Mouse (Mus musculus): ENCODE measurements around the gene Pank3. TPM values are rescaled to one million over a fixed set of nuclear protein-coding genes. Genes with fewer than 3 reads are reported as not detected.
"Not testable (repeated sequence)": the region's sequence is repeated elsewhere in the genome, so short reads cannot be mapped to it uniquely, and the experiment has no call there.

Gene Pank3
- polyA plus RNA-seq, 1 experiment from 2014 or later = 24.8 TPM

DNA sequence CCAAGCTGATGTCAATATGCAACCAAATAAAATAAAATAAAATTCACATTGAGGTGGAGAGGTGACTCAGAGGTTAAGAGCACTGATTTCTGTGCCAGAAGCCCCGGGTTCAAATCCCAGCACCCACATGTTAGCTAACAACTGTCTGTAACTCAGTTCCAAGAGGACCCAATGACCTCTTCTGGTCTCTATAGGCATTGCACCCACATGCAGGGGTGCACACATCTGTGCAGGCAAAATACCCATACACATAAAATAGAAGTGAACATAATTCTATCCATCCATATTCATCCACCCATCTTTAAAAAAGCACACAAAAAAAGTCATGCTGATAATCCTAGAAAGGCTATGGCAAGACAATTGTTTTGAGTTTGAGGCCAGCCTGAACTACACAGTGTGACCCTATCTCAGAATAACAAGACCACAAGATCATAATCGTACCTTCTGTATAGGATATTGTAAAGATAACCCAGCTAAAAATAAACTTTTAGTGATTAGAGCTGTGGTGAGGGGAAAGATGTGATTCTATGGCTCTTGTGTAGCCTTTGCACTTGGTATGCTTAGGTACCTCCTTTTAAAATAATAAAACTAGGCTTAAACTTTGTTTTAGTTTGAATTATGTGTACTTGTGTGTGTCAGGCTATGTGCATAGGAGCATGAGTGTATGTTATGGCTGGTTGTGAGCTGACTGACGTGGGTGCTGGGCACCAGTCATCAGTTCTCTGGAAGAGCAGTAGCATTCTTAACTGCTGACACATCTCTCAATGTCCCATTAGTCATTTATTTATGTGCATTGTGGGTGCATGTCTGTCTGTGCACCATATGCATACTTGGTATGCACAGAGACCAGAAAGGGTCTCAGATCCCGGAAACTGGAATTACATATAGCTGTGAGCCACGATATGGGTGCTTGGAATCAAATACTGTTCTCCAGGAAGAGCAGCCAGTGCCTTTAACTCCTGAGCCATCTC lies 68.2 kb downstream of the Pank3 start:
- H3K27me3 ChIP-seq (ENCODE audit: control insufficient read depth, insufficient read depth, low read length) = no peaks in the 10 kb centered on the region
- DNase-seq (ENCODE audit: low spot score) (no peak), ATAC-seq (replicated peaks; ENCODE audit: insufficient number of reproducible peaks, low FRiP score, low TSS enrichment, low read depth) (no peak)
- 79% methylated on average over 5 of the region's 5 CpGs for WGBS
- no peak overlapping the region for H3K27ac ChIP-seq (replicated peaks; ENCODE audit: low read depth, low read length)
- H3K9me3 ChIP-seq (replicated peaks; ENCODE audit: control insufficient read depth, low read length) = no peaks in the 10 kb centered on the region
- no peaks in the 10 kb centered on the region for H3K36me3 ChIP-seq (replicated peaks; ENCODE audit: control insufficient read depth, insufficient read depth, low read depth, low read length)
- H3K4me2 ChIP-seq (ENCODE audit: low read depth, low read length) = no peak overlapping the region
- no peaks in the 10 kb centered on the region for H3K4me1 ChIP-seq (ENCODE audit: control insufficient read depth, insufficient read depth, low read length)
- no peak overlapping the region for H3K9ac ChIP-seq (replicated peaks; ENCODE audit: low read length)
- H3K4me3 ChIP-seq (ENCODE audit: low read depth, low read length) = no peak overlapping the region

DNA sequence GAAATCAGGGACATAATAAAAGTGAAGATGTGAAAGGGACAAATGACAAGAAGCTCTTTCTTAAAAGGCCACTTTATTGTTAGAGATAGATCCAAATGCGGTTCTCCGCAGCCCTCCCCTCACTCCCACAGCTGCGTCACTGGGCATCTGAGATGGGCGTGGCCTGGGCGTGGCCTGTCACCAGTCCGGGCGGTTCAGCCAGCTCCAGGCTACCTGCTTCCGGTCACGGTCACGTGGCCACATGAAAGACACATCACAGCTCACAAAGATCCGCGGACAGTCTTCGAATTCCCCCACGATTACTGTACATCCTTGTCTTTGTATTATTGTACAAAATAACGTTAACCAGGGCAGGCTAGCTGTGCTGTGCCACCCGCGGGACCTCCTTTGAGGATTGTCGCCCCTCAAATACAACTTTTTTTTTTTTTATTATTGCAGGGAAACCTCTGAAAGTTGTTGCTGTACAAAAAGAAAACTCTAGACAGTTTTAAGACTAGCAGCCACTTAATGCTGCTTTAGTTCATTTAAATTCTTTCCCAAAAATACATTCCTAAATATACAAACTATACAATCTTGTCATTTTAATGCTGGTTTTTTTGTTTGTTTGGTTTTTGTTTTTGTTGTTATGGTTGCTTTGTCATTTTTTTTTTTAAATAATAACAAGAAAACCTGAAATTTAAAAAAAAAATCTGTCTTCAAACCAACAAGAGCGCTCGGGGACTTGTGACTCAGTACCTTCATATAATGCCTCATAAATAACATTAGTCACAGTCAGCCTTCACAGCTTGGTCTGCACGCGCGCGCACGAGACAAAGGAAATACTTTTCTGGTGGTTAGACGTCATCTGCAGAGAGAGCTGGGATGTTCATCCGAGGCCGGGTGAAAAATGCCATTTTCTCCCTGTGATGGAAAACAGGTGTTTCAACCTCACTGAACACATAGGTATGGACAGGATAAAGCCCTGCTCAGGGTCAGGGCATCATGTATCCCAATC lies 69.4 kb downstream of the Pank3 start:
- peak; percentile 93 for DNase-seq (ENCODE audit: low spot score)
- peak; percentile 83 for ATAC-seq (replicated peaks; ENCODE audit: insufficient number of reproducible peaks, low FRiP score, low TSS enrichment, low read depth)
- no peak overlapping the region for H3K27ac ChIP-seq (replicated peaks; ENCODE audit: low read depth, low read length)

DNA sequence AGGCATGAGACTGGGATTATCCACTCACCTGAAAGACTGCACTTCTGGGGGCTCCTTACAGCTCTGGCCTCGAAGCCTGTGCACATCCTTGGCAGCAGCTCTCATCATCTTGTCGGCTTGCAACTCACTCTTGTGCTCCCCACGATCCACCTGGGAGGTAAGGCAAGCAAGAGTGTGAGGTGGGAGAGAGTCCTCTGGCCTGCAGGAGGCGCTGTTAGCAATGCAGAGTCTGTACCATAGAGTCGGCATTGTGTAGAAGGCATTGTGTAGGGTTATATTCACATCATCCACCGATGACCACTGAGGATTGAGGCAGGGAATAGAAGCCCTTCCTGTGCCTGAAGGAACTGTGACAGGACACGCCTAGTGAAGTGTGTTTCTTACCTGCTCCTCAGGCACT lies 71.0 kb downstream of the Pank3 start:
- H3K4me2 ChIP-seq (ENCODE audit: low read depth, low read length) = no peak overlapping the region
- no peak overlapping the region for H3K9ac ChIP-seq (replicated peaks; ENCODE audit: low read length)
- no peaks in the 10 kb centered on the region for H3K27me3 ChIP-seq (ENCODE audit: control insufficient read depth, insufficient read depth, low read length)
- DNase-seq (ENCODE audit: low spot score) (peak; percentile 15), ATAC-seq (replicated peaks; ENCODE audit: insufficient number of reproducible peaks, low FRiP score, low TSS enrichment, low read depth) (no peak)
- no peaks in the 10 kb centered on the region for H3K36me3 ChIP-seq (replicated peaks; ENCODE audit: control insufficient read depth, insufficient read depth, low read depth, low read length)
- no peaks in the 10 kb centered on the region for H3K9me3 ChIP-seq (replicated peaks; ENCODE audit: control insufficient read depth, low read length)
- no peak overlapping the region for H3K27ac ChIP-seq (replicated peaks; ENCODE audit: low read depth, low read length)
- no peaks in the 10 kb centered on the region for H3K4me1 ChIP-seq (ENCODE audit: control insufficient read depth, insufficient read depth, low read length)
- H3K4me3 ChIP-seq (ENCODE audit: low read depth, low read length) = no peak overlapping the region
- whole genome bisulfite sequencing = 82% methylated on average over 7 of the region's 7 CpGs

More for the DNA sequence above, 69.4 kb downstream of the Pank3 start:
- Histone ChIP-seq H3K9ac (replicated peaks; ENCODE audit: low read length) (peak overlapping the region; percentile 43), H3K9me3 (replicated peaks; ENCODE audit: control insufficient read depth, low read length) (no peaks in the 10 kb centered on the region), H3K4me2 (ENCODE audit: low read depth, low read length) (peak overlapping the region; percentile 40), H3K4me3 (ENCODE audit: low read depth, low read length) (peak overlapping the region; percentile 23), H3K36me3 (replicated peaks; ENCODE audit: control insufficient read depth, insufficient read depth, low read depth, low read length) (no peaks in the 10 kb centered on the region), H3K4me1 (ENCODE audit: control insufficient read depth, insufficient read depth, low read length) (no peaks in the 10 kb centered on the region), H3K27me3 (ENCODE audit: control insufficient read depth, insufficient read depth, low read length) (no peaks in the 10 kb centered on the region)
- 24% methylated on average over 28 of the region's 28 CpGs for WGBS

DNA sequence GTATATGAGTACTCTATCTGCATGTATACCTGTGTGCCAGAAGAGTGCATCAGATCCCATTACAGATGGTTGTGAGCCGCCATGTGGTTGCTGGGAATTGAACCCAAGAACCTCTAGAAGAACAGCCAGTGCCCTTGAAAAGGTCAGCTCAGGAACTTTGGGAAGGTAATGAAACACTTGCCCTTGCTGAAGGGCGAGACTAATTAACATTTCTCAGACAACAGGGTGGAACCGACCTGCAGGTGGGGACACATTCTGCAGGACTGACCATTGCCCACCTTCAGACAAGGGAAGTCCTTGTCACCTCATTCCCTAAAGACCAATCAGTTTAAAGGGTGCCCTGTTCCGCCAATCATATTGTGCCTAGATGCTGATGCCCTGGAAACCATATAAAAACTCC lies 71.5 kb downstream of the Pank3 start:
- WGBS = 89% methylated on average over 4 of the region's 4 CpGs
- not testable (repeated sequence) for H3K36me3 ChIP-seq (replicated peaks; ENCODE audit: control insufficient read depth, insufficient read depth, low read depth, low read length); ATAC-seq (replicated peaks; ENCODE audit: insufficient number of reproducible peaks, low FRiP score, low TSS enrichment, low read depth); H3K9me3 ChIP-seq (replicated peaks; ENCODE audit: control insufficient read depth, low read length); H3K4me3 ChIP-seq (ENCODE audit: low read depth, low read length); H3K27ac ChIP-seq (replicated peaks; ENCODE audit: low read depth, low read length); H3K9ac ChIP-seq (replicated peaks; ENCODE audit: low read length); H3K4me2 ChIP-seq (ENCODE audit: low read depth, low read length); H3K27me3 ChIP-seq (ENCODE audit: control insufficient read depth, insufficient read depth, low read length); H3K4me1 ChIP-seq (ENCODE audit: control insufficient read depth, insufficient read depth, low read length); DNase-seq (ENCODE audit: low spot score)

MicroRNAs within 50 kb of the gene (microRNA counts, 519-probe panel; counts per million panel counts)
- 5,047 counts per million, percentile 87 among the panel's probes with 10 or more counts for microRNA mmu-miR-103

Small RNA genes lying within 50 kb of the gene (microRNA-seq; reads per million reads assigned to microRNA genes)
- 10.8 reads per million, percentile 12 among the genes with 10 or more reads in this experiment for gene Mir103-1 (ENCODE audit: borderline number of aligned reads)

Other genes with a start within 250 kb of the Pank3 start
- gene Fbll1, start 29.4 kb downstream of the Pank3 start, polyA plus RNA-seq (2014; fragmentation: Nextera tagmentation; extraction: Ambion mirVana) = 0.77 and 1.1 TPM in 2 replicates
- 122 and 132 TPM in 2 replicates for gene Rars, start 65.0 kb downstream of the Pank3 start, polyA plus RNA-seq (2014; fragmentation: Nextera tagmentation; extraction: Ambion mirVana)
- 3.9 and 4.8 TPM in 2 replicates for gene Wwc1, start 211.0 kb downstream of the Pank3 start, polyA plus RNA-seq (2014; fragmentation: Nextera tagmentation; extraction: Ambion mirVana)